Mouse (Mus musculus) E14TG2a.4 (cell line): ENCODE results near the gene Ergic1.

ENCODE experiments used
- CTCF ChIP-seq: conservative IDR thresholded peaks from 2 replicates; pipeline ENCODE4 v1.5.1; 2014; ENCODE audit warnings: low read length
- POU5F1 ChIP-seq: IDR thresholded peaks from 2 replicates; pipeline ENCODE4 v1.6.1; 2014; ENCODE audit warnings: low read length, borderline replicate concordance

GRCm38 (mm10) chr17:26624999-26625398 lies 63.7 kb downstream of the Ergic1 start:
- TF ChIP-seq CTCF (no peak), POU5F1 (no peak)
